Mouse (Mus musculus) hindbrain, embryonic 14.5 days (tissue): ENCODE measurements at regions not wholly inside any gene's neighbourhood (a gene's known extent, or its start where the extent isn't known, plus 50 kb on each side); places are given as distances from the start of the nearest gene placed in this dataset.

Experiments used
- ATAC-seq: fragments of 200-750 bp; cut with Nextera tagmentation; 2 replicates; pipeline ENCODE4 v1.8.0; 2017; ENCODE audit warnings: moderate number of reproducible peaks, mild to moderate bottlenecking, moderate TSS enrichment, moderate library complexity; ENCODE audit not compliant: low FRiP score
- DNase-seq: peaks from one replicate; pipeline ENCODE4 v3.0.0-alpha.2; 2015; ENCODE audit warnings: low spot score
- H3K27ac ChIP-seq: fragments of 300-500 bp; sonication (generic); 2 replicates; pipeline ENCODE4 v1.5.1; 2014; ENCODE audit warnings: mild to moderate bottlenecking, moderate library complexity
- H3K27me3 ChIP-seq: fragments of 300-500 bp; sonication (generic); 2 replicates; pipeline ENCODE4 v1.6.1; 2014; ENCODE audit warnings: mild to moderate bottlenecking, low read length, mixed read lengths; ENCODE audit not compliant: control insufficient read depth, insufficient read depth
- H3K36me3 ChIP-seq: fragments of 300-500 bp; sonication (generic); replicated peaks from 2 replicates; pipeline ENCODE4 v1.6.1; 2014; ENCODE audit not compliant: control insufficient read depth, insufficient read depth
- H3K4me1 ChIP-seq: fragments of 300-500 bp; sonication (generic); replicated peaks from 2 replicates; pipeline ENCODE4 v1.6.1; 2014; ENCODE audit warnings: antibody characterized with exemption, low read length, mixed read lengths; ENCODE audit not compliant: control insufficient read depth, insufficient read depth
- H3K4me2 ChIP-seq: fragments of 300-500 bp; sonication (generic); replicated peaks from 2 replicates; pipeline ENCODE4 v1.6.1; 2014; ENCODE audit warnings: mild to moderate bottlenecking, moderate library complexity
- H3K4me3 ChIP-seq: fragments of 300-500 bp; sonication (generic); replicated peaks from 2 replicates; pipeline ENCODE4 v1.5.1; 2014; ENCODE audit warnings: mild to moderate bottlenecking, low read length
- H3K9ac ChIP-seq: fragments of 300-500 bp; sonication (generic); 2 replicates; pipeline ENCODE4 v1.6.1; 2014
- H3K9me3 ChIP-seq: fragments of 300-500 bp; sonication (generic); 2 replicates; pipeline ENCODE4 v1.6.1; 2016; ENCODE audit warnings: low read length; ENCODE audit not compliant: control insufficient read depth
- WGBS: fragments of 180-500 bp; shearing (Covaris S2); extraction: QIAGEN DNeasy Blood & Tissue Kit; methylation state at CpG from one replicate; pipeline ENCODE4 v1.1.7; 2014; 5-methylcytosine and 5-hydroxymethylcytosine counted together

GRCm38 (mm10) chr2:75137983-75138745, 312.6 kb downstream of the Mtx2 start:
- peak overlapping the region; percentile 41 for H3K4me3 ChIP-seq
- H3K9ac ChIP-seq: peak overlapping the region; percentile 68
- H3K27me3 ChIP-seq: peaks cover 67% of the 10 kb centered on the region
- peak; percentile 77 for DNase-seq
- peak overlapping the region; percentile 94 for H3K4me2 ChIP-seq
- H3K4me1 ChIP-seq: peaks cover 9% of the 10 kb centered on the region
- WGBS: 6% methylated on average over 29 of the region's 29 CpGs
- peak; percentile 37; the same call in 1 of the 2 replicates for ATAC-seq
- no peaks in the 10 kb centered on the region for H3K9me3 ChIP-seq
- no peaks in the 10 kb centered on the region for H3K36me3 ChIP-seq
- H3K27ac ChIP-seq: no peak overlapping the region

GRCm38 (mm10) chr2:75138746-75139060, 313.1 kb downstream of the Mtx2 start:
- H3K27ac ChIP-seq: no peak overlapping the region
- WGBS: 40% methylated on average over 9 of the region's 9 CpGs
- ATAC-seq: no peak
- DNase-seq: no peak
- H3K4me2 ChIP-seq: no peak overlapping the region
- H3K4me1 ChIP-seq: peaks cover 9% of the 10 kb centered on the region
- H3K9me3 ChIP-seq: no peaks in the 10 kb centered on the region
- H3K27me3 ChIP-seq: peaks cover 65% of the 10 kb centered on the region
- H3K4me3 ChIP-seq: no peak overlapping the region
- H3K9ac ChIP-seq: no peak overlapping the region
- H3K36me3 ChIP-seq: no peaks in the 10 kb centered on the region

- no peak for ATAC-seq
- Histone ChIP-seq H3K36me3 (no peaks in the 10 kb centered on the region), H3K4me3 (no peak overlapping the region), H3K4me1 (peaks cover 9% of the 10 kb centered on the region), H3K9me3 (no peaks in the 10 kb centered on the region), H3K9ac (no peak overlapping the region), H3K27me3 (peaks cover 57% of the 10 kb centered on the region), H3K27ac (no peak overlapping the region), H3K4me2 (no peak overlapping the region)
- 75% methylated on average over 2 of the region's 2 CpGs for WGBS
- DNase-seq: no peak
Measured at GRCm38 (mm10) chr2:75139544-75139943, 313.9 kb downstream of the Mtx2 start.

GRCm38 (mm10) chr2:75142675-75143074, 317.1 kb downstream of the Mtx2 start:
- 18% methylated on average over 2 of the region's 2 CpGs for WGBS
- no peak for ATAC-seq

GRCm38 (mm10) chr2:75144861-75145260, 319.3 kb downstream of the Mtx2 start:
- H3K4me2 ChIP-seq: no peak overlapping the region
- no peak overlapping the region for H3K4me3 ChIP-seq
- H3K4me1 ChIP-seq: no peaks in the 10 kb centered on the region
- H3K9me3 ChIP-seq: no peaks in the 10 kb centered on the region
- H3K27me3 ChIP-seq: peaks cover 16% of the 10 kb centered on the region
- WGBS: 89% methylated on average over 12 of the region's 12 CpGs
- no peaks in the 10 kb centered on the region for H3K36me3 ChIP-seq
- ATAC-seq (no peak), DNase-seq (no peak)
- no peak overlapping the region for H3K9ac ChIP-seq
- H3K27ac ChIP-seq: no peak overlapping the region

More at GRCm38 (mm10) chr2:75142675-75143074, 317.1 kb downstream of the Mtx2 start:
- no peaks in the 10 kb centered on the region for H3K36me3 ChIP-seq
- H3K4me1 ChIP-seq: 0 out of 2 replicates have a peak, but pooled peaks cover 2% of the 10 kb centered on the region
- DNase-seq: no peak
- no peak overlapping the region for H3K4me2 ChIP-seq
- H3K9ac ChIP-seq: no peak overlapping the region
- H3K27ac ChIP-seq: no peak overlapping the region
- H3K9me3 ChIP-seq: no peaks in the 10 kb centered on the region
- H3K27me3 ChIP-seq: peaks cover 35% of the 10 kb centered on the region
- H3K4me3 ChIP-seq: no peak overlapping the region

- ATAC-seq: no peak
- 73% methylated on average over 6 of the region's 6 CpGs for WGBS
- no peak overlapping the region for H3K4me2 ChIP-seq
Measured at GRCm38 (mm10) chr2:75146256-75146655, 320.7 kb downstream of the Mtx2 start.

GRCm38 (mm10) chr2:75147399-75147798, 321.8 kb downstream of the Mtx2 start:
- Histone ChIP-seq H3K4me2 (no peak overlapping the region), H3K36me3 (no peaks in the 10 kb centered on the region), H3K4me1 (no peaks in the 10 kb centered on the region), H3K27ac (no peak overlapping the region), H3K27me3 (0 out of 2 replicates have a peak, but pooled peaks cover 3% of the 10 kb centered on the region), H3K9ac (no peak overlapping the region), H3K4me3 (no peak overlapping the region), H3K9me3 (no peaks in the 10 kb centered on the region)
- 76% methylated on average over 9 of the region's 9 CpGs for WGBS
- ATAC-seq (no peak), DNase-seq (no peak)

More at GRCm38 (mm10) chr2:75146256-75146655, 320.7 kb downstream of the Mtx2 start:
- no peak overlapping the region for H3K4me3 ChIP-seq
- no peaks in the 10 kb centered on the region for H3K36me3 ChIP-seq
- no peak for DNase-seq
- no peaks in the 10 kb centered on the region for H3K4me1 ChIP-seq
- no peak overlapping the region for H3K9ac ChIP-seq
- H3K27me3 ChIP-seq: peaks cover 3% of the 10 kb centered on the region
- H3K9me3 ChIP-seq: no peaks in the 10 kb centered on the region
- no peak overlapping the region for H3K27ac ChIP-seq

- ATAC-seq (no peak), DNase-seq (no peak)
- Histone ChIP-seq H3K4me1 (no peaks in the 10 kb centered on the region), H3K9ac (no peak overlapping the region), H3K4me3 (no peak overlapping the region), H3K36me3 (no peaks in the 10 kb centered on the region), H3K27me3 (0 out of 2 replicates have a peak, but pooled peaks cover 3% of the 10 kb centered on the region), H3K27ac (no peak overlapping the region), H3K4me2 (no peak overlapping the region), H3K9me3 (no peaks in the 10 kb centered on the region)
- 76% methylated on average over 8 of the region's 8 CpGs for WGBS
Measured at GRCm38 (mm10) chr2:75147967-75148366, 322.4 kb downstream of the Mtx2 start.

GRCm38 (mm10) chr2:75149036-75149435, 323.4 kb downstream of the Mtx2 start:
- DNase-seq (no peak), ATAC-seq (no peak)
- Histone ChIP-seq H3K36me3 (no peaks in the 10 kb centered on the region), H3K4me3 (no peak overlapping the region), H3K27ac (no peak overlapping the region), H3K9me3 (no peaks in the 10 kb centered on the region), H3K9ac (no peak overlapping the region), H3K27me3 (0 out of 2 replicates have a peak, but pooled peaks cover 3% of the 10 kb centered on the region), H3K4me2 (no peak overlapping the region), H3K4me1 (no peaks in the 10 kb centered on the region)
- WGBS: 87% methylated on average over 5 of the region's 5 CpGs
